Mouse (Mus musculus) macrophage (primary cell): ENCODE measurements around the gene Defa31. TPM values are rescaled to one million over a fixed set of nuclear protein-coding genes. Genes with fewer than 3 reads are reported as not detected.
"Not testable (repeated sequence)": the region's sequence is repeated elsewhere in the genome, so short reads cannot be mapped to it uniquely, and the experiment has no call there.

Source experiments
- H3K27ac ChIP-seq: fragments of 350-480 bp; formaldehyde crosslinking; 2 replicates; pipeline ENCODE4 v1.9.0; 2021
- H3K36me3 ChIP-seq: fragments of 350-480 bp; formaldehyde crosslinking; 2 replicates; pipeline ENCODE4 v1.9.0; 2021; ENCODE audit errors: inconsistent target
- H3K4me3 ChIP-seq: fragments of 350-480 bp; formaldehyde crosslinking; 2 replicates; pipeline ENCODE4 v1.9.0; 2021; ENCODE audit errors: inconsistent target
- H3K79me2 ChIP-seq: fragments of 350-480 bp; formaldehyde crosslinking; 2 replicates; pipeline ENCODE4 v1.9.0; 2021; ENCODE audit errors: inconsistent target
- WGBS: methylation state at CpG from one replicate; pipeline ENCODE4 v1.1.7; 2026; ENCODE audit warnings: inconsistent platforms; ENCODE audit not compliant: missing documents; 5-methylcytosine and 5-hydroxymethylcytosine counted together
- polyA plus RNA-seq: library from polyadenylated mRNA; stranded (reverse); fragments of 250-400 nt; gene quantifications from 3 replicates; pipeline ENCODE4 v1.2.4, GENCODE M21; 2018; ENCODE audit warnings: inconsistent platforms
- total RNA-seq, 78 experiments: library from RNA; depleted of rRNA; stranded (reverse); fragments of 250-400 nt; gene quantifications; 1 replicate in 9 of 78; 2 replicates in 24 of 78; 3 replicates in 43 of 78; 4 replicates in 2 of 78; pipeline ENCODE4 v1.2.4; 2018; ENCODE audit warnings: inconsistent platforms in 56 of 78

The Defa31 gene
- total RNA-seq (2018; cell fraction: chromatin; rRNA removed), result not detected
- total RNA-seq (2018; cell fraction: cytosol; rRNA removed), result not detected
- total RNA-seq (2018; cell fraction: nucleus; rRNA removed), result not detected
- not detected in 3 replicates for polyA plus RNA-seq

DNA sequence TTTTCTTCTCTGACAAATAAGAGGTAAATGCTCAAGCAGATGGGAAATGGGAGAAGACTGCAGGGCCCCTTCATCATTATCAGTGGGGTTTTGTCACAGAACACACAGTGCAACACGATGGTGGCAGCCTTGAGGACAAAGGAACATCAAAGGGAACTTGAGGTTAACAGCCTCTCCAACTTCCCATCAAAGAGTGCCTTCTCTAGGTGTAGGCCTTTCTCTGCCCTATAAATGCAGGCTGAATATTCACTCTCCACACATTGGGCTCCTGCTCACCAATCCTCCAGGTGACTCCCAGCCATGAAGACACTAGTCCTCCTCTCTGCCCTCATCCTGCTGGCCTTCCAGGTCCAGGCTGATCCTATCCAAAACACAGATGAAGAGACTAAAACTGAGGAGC is at the start of gene Defa31:
Gene Defa31, plus strand, starts transcription at position 301 of the 400 bp plus-strand sequence.
- H3K27ac ChIP-seq, H3K79me2 ChIP-seq, H3K36me3 ChIP-seq, H3K4me3 ChIP-seq: not testable (repeated sequence)
- WGBS, result no CpG with 5 or more reads among the region's 1 CpGs

DNA sequence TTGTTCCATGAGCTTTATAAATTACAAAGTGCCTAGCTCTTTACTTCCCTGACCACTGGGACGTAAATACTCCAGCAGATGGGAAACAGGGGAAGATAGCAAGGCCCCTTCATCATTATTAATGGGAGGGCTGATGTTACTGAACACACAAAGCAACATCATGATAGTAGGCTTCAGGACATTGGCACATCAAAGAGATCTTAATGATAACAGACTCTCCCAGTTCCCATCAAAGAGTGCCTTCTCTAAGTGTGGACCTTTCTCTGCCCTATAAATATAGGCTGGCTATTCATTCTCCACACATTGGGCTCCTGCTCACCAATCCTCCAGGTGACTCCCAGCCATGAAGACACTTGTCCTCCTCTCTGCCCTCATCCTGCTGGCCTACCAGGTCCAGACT is 29.4 kb upstream of the Defa31 start, which contains the start of gene Defa22:
Gene Defa22, plus strand, starts transcription at position 301 of the 400 bp plus-strand sequence.
- H3K79me2 ChIP-seq, H3K36me3 ChIP-seq, H3K4me3 ChIP-seq, H3K27ac ChIP-seq: not testable (repeated sequence)
- WGBS, result no CpG with 5 or more reads among the region's 1 CpGs

DNA sequence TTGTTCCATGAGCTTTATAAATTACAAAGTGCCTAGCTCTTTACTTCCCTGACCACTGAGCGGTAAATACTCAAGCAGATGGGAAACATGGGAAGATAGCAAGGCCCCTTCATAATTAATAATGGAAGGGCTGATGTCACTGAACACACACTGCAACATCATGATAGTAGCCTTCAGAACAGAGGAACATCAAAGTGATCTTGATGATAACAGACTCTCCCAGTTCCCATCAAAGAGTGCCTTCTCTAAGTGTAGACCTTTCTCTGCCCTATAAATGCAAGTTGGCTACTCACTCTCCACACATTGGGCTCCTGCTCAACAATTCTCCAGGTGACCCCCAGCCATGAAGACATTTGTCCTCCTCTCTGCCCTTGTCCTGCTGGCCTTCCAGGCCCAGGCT is 9.8 kb downstream of the Defa31 start, which contains the start of gene Gm15293:
Gene Gm15293, plus strand, starts transcription at position 301 of the 400 bp plus-strand sequence.
- not testable (repeated sequence) for H3K36me3 ChIP-seq, H3K27ac ChIP-seq, H3K4me3 ChIP-seq, H3K79me2 ChIP-seq
- WGBS, result no CpG with 5 or more reads among the region's 1 CpGs

Other genes with a start within 250 kb of the Defa31 start
- not detected in 3 replicates for gene AY761185, start 246.9 kb upstream of the Defa31 start, polyA plus RNA-seq
- not detected in 3 replicates for gene Defa21, start 166.1 kb upstream of the Defa31 start, polyA plus RNA-seq
- not detected in 3 replicates for gene Defa23, start 136.6 kb upstream of the Defa31 start, polyA plus RNA-seq
- gene Defa35, start 126.6 kb upstream of the Defa31 start, polyA plus RNA-seq, result not detected in 3 replicates
- gene Defa25, start 107.2 kb upstream of the Defa31 start, polyA plus RNA-seq, result not detected in 3 replicates
- not detected in 3 replicates for gene Gm14851, start 95.6 kb upstream of the Defa31 start, polyA plus RNA-seq
- not detected in 3 replicates for gene Defa30, start 57.0 kb upstream of the Defa31 start, polyA plus RNA-seq
- not detected in 3 replicates for gene Defa22, start 29.3 kb upstream of the Defa31 start, polyA plus RNA-seq
- gene Gm15293, start 9.9 kb downstream of the Defa31 start, polyA plus RNA-seq, result not detected in 3 replicates
- gene Gm15292, start 58.1 kb downstream of the Defa31 start, polyA plus RNA-seq, result not detected in 3 replicates
- not detected in 3 replicates for gene Defa27, start 123.9 kb downstream of the Defa31 start, polyA plus RNA-seq
- gene Defa29, start 135.4 kb downstream of the Defa31 start, polyA plus RNA-seq, result not detected in 3 replicates
- not detected in 3 replicates for gene Defa2, start 186.9 kb downstream of the Defa31 start, polyA plus RNA-seq
- gene Defa33, start 200.2 kb downstream of the Defa31 start, polyA plus RNA-seq, result not detected in 3 replicates
- gene Defa36, start 235.8 kb downstream of the Defa31 start, polyA plus RNA-seq, result not detected in 3 replicates